Mouse (Mus musculus) CD4-positive helper T cell, adult 2 months (primary cell): ENCODE measurements around the gene Cideb.

Experiments used
- DNase-seq: peaks from one replicate; pipeline ENCODE4 v3.0.0-alpha.2; 2012; ENCODE audit warnings: low read depth, missing footprints, low spot score

The Cideb gene

GRCm38 (mm10) chr14:55765696-55766095 is 7.4 kb upstream of the Cideb start, which contains the start of gene Ltb4r1:
Ltb4r1 (plus strand) TSS chr14:55765962.
- peak; percentile 15 for DNase-seq

- DNase-seq: no peak
Measured at GRCm38 (mm10) chr14:55763166-55763565, 4.9 kb upstream of the Cideb start.

GRCm38 (mm10) chr14:55762001-55762821 is 4.0 kb upstream of the Cideb start:
- no peak for DNase-seq

DNA sequence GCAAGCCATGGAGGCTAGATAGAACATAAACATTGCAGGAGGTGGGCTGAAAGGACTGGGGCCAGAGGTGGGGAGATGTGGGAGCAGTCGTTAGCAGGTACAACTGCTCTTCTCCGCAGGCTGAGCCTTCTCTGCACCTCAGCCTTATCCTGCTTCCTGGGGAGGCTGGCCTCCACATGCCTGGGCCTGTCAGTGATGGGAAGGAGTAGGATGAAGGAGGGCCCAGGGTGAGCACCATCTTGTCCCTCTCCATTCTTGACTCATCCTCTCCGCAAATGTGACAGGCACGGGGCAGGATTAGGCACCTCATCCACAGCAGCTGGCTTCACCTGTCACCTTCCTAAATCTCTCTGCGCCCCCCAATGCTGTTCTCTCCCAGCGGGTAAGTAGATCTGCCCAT is 2.9 kb upstream of the Cideb start, which contains the start of gene Ltb4r2:
TSS of gene Ltb4r2 (plus strand) at position 266 of the 400 bp plus-strand sequence.
- DNase-seq: no peak

GRCm38 (mm10) chr14:55760156-55760555 is 1.9 kb upstream of the Cideb start:
- peak; percentile 82 for DNase-seq

DNA sequence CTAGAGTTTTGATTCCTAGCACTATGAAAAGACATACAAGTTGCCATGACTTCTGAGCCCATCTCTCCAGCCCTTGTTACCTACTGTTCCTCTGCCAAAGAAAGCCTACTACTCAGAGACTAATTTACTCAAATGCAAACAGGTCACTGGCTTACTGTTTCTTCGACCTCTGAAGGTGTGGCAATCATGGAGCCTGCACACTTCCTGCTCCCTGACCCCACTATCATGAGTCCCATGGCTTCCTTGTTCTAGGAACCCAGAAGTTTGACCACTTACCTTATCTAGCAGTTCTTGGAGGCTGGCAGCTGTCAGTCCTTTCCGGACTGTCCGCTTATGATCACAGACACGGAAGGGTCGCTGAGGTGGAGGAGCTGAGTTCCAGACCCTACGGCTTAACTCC is 692 bp downstream of the Cideb start:
- DNase-seq: no peak

- no peak for DNase-seq
Measured at GRCm38 (mm10) chr14:55747051-55747847, 11.0 kb downstream of the Cideb start.

- DNase-seq: no peak
Measured at GRCm38 (mm10) chr14:55745861-55746237, 12.4 kb downstream of the Cideb start.

GRCm38 (mm10) chr14:55745180-55745860 is 12.9 kb downstream of the Cideb start, which contains the start of the genes Dhrs1 and Nop9:
Dhrs1 (minus strand) TSS chr14:55745690.
Nop9 (plus strand) TSS chr14:55745693.
- DNase-seq: peak; percentile 90

GRCm38 (mm10) chr14:55743711-55744110 is 14.5 kb downstream of the Cideb start:
- peak; percentile 87 for DNase-seq

GRCm38 (mm10) chr14:55737086-55737687 is 21.1 kb downstream of the Cideb start:
- no peak for DNase-seq

GRCm38 (mm10) chr14:55735758-55736157 is 22.5 kb downstream of the Cideb start:
- no peak for DNase-seq

GRCm38 (mm10) chr14:55735334-55735733 is 22.9 kb downstream of the Cideb start:
- DNase-seq: no peak

DNA sequence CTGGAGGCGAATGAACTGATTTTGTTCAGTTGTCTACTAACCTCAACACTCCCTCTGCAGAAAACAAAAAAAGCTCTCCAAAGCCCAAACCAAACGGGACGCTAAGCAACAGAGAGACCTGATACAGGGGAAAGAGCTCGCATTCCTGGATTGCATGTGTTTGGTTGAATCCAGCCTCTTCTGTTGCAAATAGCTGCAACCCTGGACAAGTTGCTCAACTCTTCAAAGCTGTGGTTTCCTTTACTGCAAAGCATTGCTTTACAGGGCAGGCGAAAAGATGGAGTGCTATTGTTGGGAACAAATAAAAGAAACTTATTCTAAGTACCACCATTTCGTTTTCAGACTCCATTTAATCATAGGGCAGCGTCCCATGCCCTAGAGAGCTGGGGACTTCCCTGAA is 23.4 kb downstream of the Cideb start:
- no peak for DNase-seq

- DNase-seq: no peak
Measured at GRCm38 (mm10) chr14:55733889-55734288, 24.4 kb downstream of the Cideb start.

DNA sequence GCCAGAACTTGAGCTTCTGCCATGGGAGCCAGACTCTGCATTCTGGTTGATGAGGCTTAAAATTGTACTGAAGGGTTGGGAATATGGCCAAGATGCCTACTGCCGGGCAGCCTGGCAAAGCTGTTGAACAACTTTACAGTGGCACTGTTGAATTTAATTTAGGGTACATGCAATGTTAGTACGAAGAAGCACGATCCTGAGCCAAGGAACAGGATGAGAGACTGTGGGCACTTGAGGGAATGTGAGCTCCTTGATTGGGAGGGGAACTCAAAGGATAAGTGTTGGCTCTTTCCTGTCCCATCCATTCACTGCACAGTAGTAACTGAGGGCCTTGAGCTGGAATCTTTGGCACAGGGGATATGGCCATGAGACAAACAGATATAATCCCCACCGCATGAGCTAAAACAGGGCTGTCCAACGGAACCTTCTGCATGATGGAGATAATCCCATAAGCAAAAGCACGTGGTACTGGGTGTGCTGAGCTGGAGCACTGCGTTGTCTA is 27.7 kb downstream of the Cideb start:
- DNase-seq: no peak

DNA sequence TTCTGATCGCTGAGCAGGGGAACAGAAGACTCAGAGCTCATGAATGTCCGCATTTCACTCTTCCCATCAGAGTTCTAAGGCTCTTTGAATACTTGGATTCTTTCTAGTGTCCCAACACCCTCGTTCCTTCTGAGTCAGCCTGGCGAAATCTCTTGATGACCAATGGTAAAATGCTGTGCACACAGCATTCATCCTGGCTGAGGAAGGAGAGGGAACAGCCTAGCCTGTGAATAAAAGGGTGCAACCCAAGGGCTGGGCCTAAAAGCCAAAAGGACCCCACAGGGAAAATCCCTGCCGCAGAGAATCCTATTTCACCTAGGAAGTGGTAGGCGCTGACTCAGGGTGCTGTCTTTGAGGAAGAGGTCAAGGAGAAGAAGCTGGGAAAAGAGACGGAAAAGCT is 28.1 kb downstream of the Cideb start:
- no peak for DNase-seq

DNA sequence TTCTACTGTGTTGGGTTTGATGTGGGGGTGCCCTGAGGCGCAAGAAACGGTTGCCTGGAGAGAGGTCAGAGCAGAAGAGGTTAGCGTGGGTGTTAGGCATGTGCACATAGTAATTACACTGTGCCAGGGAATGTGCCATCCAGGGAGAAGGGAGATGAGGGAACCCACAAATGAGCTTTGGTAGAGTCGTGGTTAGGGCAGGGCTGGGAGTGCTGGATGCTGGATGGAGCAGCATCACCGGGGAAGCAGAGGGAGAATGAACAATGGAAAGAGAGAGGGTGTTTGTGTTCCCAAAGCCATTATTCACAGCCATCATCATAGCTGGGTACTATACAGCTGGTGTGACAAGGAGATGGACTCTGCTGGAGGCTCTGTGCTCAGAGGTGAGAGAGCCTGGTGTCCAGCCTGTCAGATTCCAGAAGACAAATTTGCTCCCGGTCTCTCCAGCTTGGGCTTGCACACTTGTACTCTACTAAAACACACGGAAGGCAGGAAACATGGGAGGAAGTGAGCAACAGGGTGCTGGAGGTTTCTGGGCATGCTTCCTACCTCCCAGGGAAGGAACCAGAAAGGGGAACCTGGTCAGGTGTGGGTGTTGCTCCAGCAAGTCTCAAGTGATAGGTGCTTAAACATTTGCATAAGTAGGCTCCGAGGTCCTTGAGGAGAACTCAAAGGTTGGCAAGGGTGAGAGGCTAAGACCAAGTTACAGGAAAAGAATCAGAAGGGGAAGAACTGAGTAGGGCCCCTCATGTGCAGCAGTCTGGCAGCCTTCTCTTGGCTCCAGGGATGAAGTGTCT is 30.2 kb downstream of the Cideb start:
- no peak for DNase-seq

DNA sequence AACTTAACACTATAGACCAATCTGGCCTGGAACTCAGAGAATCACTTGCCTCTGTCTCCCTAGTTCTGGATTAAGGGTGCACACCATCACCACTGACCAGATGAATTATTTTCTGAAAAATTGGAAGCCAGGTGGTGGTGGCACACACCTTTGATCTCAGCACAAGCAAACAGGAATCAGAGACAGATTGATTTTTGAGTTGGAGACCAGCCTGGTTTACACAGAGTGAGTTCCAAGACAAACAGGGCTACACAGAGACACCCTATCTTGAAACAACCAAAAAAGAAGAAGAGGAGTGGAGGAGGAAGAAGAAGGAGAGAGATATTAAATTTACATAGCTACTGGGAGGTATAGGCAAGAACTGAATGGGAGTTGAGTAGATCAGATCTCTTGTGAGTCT is 32.0 kb downstream of the Cideb start:
- no peak for DNase-seq

GRCm38 (mm10) chr14:55724411-55724871 is 33.8 kb downstream of the Cideb start:
- peak; percentile 95 for DNase-seq
